Mouse (Mus musculus) CD4-positive naive resting alpha-beta T cell, adult 57 days (primary cell): ENCODE measurements around the gene Olfr354. TPM values are rescaled to one million over a fixed set of nuclear protein-coding genes. Genes with fewer than 3 reads are reported as not detected.

Source experiments
- total RNA-seq: library from RNA; stranded (reverse); gene quantifications from one replicate; pipeline ENCODE4 v1.2.4, GENCODE M21; 2023

Olfr354 gene
- total RNA-seq = not detected

DNA sequence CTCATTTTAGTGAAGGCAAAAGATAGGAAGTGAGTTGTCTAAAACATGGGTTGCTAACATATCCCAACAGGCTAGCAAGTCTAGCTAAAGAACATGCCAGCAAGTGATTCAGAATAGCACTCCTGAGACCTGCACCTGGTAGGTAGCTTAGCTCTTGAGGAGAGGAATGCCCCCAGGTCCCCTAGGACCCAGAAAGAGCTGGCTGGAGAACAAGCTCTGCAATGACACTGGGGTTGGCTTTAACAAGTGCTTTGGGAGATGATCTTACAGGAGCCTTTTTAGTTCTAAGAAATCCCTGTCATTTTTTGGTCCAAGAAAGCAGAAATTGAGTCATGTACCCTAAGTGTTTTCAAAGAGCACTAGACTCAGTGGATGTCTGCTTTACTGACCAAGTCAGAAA lies at the start of gene Olfr354:
Gene Olfr354 (plus strand): TSS at position 301 of the 400 bp plus-strand sequence.

DNA sequence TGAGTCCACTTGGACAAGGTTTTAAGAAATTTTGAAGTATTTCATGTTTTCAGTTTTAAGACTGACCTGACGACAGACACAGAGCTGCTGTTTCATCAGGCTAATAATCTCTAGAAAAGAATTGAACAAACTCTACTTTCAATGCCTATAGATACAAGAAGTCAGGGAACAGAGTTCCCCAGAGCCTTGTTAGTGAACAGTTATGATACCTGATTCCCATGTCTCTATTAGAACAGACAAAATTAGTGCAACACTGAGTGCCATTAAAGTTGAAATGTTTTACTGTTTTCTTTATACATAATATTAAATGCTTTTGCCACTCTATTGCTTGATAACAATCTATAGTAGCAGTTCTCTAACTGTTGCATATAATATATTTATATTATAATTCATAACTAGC lies 42.9 kb upstream of the Olfr354 start, which contains the start of gene Olfr351:
Gene Olfr351 (minus strand): TSS at position 101 of the 400 bp plus-strand sequence.

GRCm38 (mm10) chr2:36868160-36868559 lies 37.3 kb upstream of the Olfr354 start, which contains the start of gene Olfr352:
Gene Olfr352 (plus strand): TSS chr2:36868460.

DNA sequence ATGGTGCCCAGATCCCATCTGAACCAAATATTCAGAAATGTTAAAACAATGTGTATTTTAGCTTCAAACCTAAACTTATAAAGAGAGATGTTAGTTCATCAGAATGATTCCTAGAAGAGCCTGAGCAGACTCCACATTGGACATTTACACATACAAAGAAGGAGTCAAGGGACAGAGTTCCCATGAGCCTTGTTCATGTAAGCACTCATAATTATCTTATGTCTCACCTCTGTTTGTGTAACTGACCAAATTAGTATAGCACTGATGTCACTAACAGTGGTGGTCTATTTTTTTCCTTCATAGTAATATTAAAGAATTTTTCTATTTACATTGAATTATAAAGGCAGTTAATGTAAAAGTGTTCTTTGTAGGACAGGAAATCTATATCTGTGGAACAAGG lies 12.6 kb upstream of the Olfr354 start, which contains the start of gene Olfr353:
Gene Olfr353 (minus strand): TSS at position 101 of the 400 bp plus-strand sequence.

DNA sequence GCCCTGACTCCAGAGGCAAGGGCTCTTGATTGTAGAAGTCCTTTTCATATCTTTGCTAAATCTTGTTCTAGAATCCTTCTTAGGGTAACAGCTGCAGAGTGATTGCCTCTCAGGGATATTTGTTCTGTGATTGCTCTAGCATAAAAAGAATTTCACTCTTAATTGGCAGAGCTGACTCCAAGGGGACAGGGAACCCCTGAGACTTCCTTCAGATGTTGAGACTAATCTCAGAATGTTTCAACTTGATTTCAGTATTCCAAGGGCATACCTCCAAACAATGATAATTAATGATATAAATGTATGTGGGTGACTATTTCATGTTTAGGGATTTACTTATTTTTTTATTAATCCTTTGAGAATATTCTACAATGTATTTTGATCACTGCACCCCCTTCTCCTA lies 23.3 kb downstream of the Olfr354 start, which contains the start of gene Olfr355:
Gene Olfr355 (minus strand): TSS at position 101 of the 400 bp plus-strand sequence.

DNA sequence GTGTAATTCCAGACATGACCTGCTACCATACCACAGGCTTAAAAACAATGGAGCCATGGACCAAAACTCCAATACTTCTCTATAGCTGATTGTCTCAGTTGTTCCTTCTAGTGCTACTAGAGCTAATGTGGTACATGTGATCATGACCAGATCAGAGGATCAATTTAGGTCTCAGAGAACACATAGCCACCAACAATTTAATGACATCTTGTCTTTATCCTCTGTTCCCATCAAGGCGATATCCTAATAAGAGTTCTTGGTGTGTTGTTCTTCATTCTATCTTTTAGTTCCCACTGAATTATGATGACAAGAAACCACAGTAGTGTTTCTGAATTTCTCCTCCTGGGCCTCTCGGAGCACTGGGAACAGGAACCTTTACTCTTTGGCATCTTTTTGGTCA lies 31.3 kb downstream of the Olfr354 start, which contains the start of gene Olfr356:
Gene Olfr356 (plus strand): TSS at position 301 of the 400 bp plus-strand sequence.

Other genes with a start within 250 kb of the Olfr354 start
- not detected for gene Olfr346, start 219.9 kb upstream of the Olfr354 start, total RNA-seq
- not detected for gene Olfr347, start 173.8 kb upstream of the Olfr354 start, total RNA-seq
- gene Olfr348, start 121.4 kb upstream of the Olfr354 start, total RNA-seq = not detected
- not detected for gene Olfr50, start 115.1 kb upstream of the Olfr354 start, total RNA-seq
- gene Olfr3, start 88.6 kb upstream of the Olfr354 start, total RNA-seq = not detected
- not detected for gene Olfr350, start 59.4 kb upstream of the Olfr354 start, total RNA-seq
- gene Olfr351, start 43.0 kb upstream of the Olfr354 start, total RNA-seq = not detected
- not detected for gene Olfr352, start 37.2 kb upstream of the Olfr354 start, total RNA-seq
- gene Olfr353, start 12.7 kb upstream of the Olfr354 start, total RNA-seq = not detected
- not detected for gene Olfr355, start 23.2 kb downstream of the Olfr354 start, total RNA-seq
- not detected for gene Olfr356, start 31.4 kb downstream of the Olfr354 start, total RNA-seq
- gene Olfr357, start 88.1 kb downstream of the Olfr354 start, total RNA-seq = not detected
- gene Olfr358, start 103.7 kb downstream of the Olfr354 start, total RNA-seq = not detected
- not detected for gene Olfr360, start 160.1 kb downstream of the Olfr354 start, total RNA-seq
- gene Olfr361, start 183.6 kb downstream of the Olfr354 start, total RNA-seq = not detected
- not detected for gene Olfr362, start 212.2 kb downstream of the Olfr354 start, total RNA-seq
- not detected for gene Olfr364-ps1, start 233.6 kb downstream of the Olfr354 start, total RNA-seq